Comparison of ENCODE assay signal across 17 mouse cellular contexts in the genomic region with DNA sequence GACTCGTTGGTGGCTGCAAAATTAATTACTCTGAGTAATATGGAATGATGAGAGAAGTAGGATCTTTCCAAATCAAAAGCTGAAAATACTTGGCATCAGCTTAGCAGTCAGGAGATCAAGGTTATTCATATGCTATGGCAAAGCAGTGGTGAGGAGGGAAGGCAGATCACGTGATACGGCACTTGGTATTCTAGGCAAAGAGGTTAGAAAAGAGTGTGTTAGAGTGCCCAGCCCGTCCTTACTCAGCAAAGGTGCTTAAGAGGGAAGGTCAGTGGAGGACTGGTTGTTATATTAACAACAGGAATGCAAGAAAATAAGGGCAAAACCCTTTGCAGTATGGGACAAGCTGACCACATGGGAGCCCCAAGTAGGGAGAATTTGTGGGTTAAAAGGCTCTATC.
"Had no signal": no experiment of that assay in that cellular context is flagged by ENCODE, and none has a peak within 500 bp of the region (broad histone marks: within the 10 kb centered on the region; RNA-seq: fewer than 3 reads in every experiment).

No protein-coding gene starts in this region.

- H3K9me3 ChIP-seq: liver, embryonic 13.5 days; megakaryocyte, embryonic 14.5 days; midbrain, embryonic 10.5 days; midbrain, embryonic 13.5 days; neural tube, embryonic 13.5 days had no signal

- H3K27me3 ChIP-seq: liver, embryonic 13.5 days; megakaryocyte, embryonic 14.5 days; midbrain, embryonic 13.5 days; neural tube, embryonic 13.5 days had no signal

- DNase-seq: layer of hippocampus, postnatal 36 days; liver, embryonic 13.5 days; lung, adult 2 months; retina, postnatal 1 day; right cerebral cortex, postnatal 25 days; thymus, adult 18-20 months; thymus, postnatal 36 days had no signal

- H3K27ac ChIP-seq: hindbrain, postnatal 0 days; left cerebral cortex, adult 2 months; liver, embryonic 13.5 days; midbrain, embryonic 10.5 days; midbrain, embryonic 13.5 days; neural tube, embryonic 13.5 days had no signal

- H3K4me2 ChIP-seq: liver, embryonic 13.5 days; midbrain, embryonic 13.5 days; neural tube, embryonic 13.5 days had no signal

- H3K4me3 ChIP-seq: left cerebral cortex, adult 2 months; liver, embryonic 13.5 days; megakaryocyte, embryonic 14.5 days; midbrain, embryonic 10.5 days; midbrain, embryonic 13.5 days; myocyte; neural tube, embryonic 13.5 days had no signal

- H3K4me1 ChIP-seq: liver, embryonic 13.5 days; megakaryocyte, embryonic 14.5 days; midbrain, embryonic 10.5 days; neural tube, embryonic 13.5 days had no signal

- H3K9ac ChIP-seq: liver, embryonic 13.5 days; midbrain, embryonic 13.5 days; neural tube, embryonic 13.5 days had no signal

- ATAC-seq: hindbrain, postnatal 0 days; inflammation-experienced regulatory T-cells, adult 6 months; intestine, embryonic 16.5 days; midbrain, embryonic 13.5 days; midbrain, embryonic 16.5 days had no signal

- H3K36me3 ChIP-seq: liver, embryonic 13.5 days; midbrain, embryonic 13.5 days; neural tube, embryonic 13.5 days had no signal
